Comparison of ENCODE assay signal across 8 mouse cellular contexts in the genomic region with DNA sequence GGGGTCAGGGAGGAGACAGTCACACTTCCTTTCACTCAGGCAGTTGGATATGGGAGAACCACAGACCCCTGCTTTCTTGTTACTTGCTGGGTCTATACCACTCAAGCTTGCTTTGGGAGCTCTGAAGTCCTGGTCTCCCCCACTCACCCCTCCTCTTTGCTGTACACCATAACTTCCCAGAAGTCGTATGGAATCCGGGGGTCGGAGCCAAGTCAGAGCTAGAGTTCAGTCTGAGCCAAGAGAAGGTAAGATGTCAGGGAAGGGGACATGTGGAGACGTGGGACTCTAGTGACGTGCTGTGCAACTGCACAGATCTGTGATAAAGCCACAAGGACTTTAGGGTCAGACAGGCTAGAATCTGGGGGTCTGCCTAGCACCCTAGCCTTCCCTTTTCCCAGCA. TPM values are rescaled to one million over a fixed set of nuclear protein-coding genes. Genes with fewer than 3 reads are reported as not detected.
DNase-seq lines count a peak whose midpoint lies in the region; ATAC-seq and TF ChIP-seq lines count a peak whose summit lies in the region.

No protein-coding gene starts in this region.

- H3K79me2 ChIP-seq in C2C12 (ENCODE audit: control insufficient read depth, insufficient read depth): peaks cover 66% of the 10 kb centered on the region

- no peaks in the 10 kb centered on the region for H3K36me3 ChIP-seq in C2C12 (ENCODE audit: control insufficient read depth, insufficient read depth)
- H3K36me3 ChIP-seq in heart, embryonic 14.5 days (ENCODE audit: control insufficient read depth, insufficient read depth, low read length): 0 out of 2 replicates have a peak, but pooled peaks cover 4% of the 10 kb centered on the region
- no peaks in the 10 kb centered on the region for H3K36me3 ChIP-seq in liver, embryonic 14.5 days (replicated peaks; ENCODE audit: control insufficient read depth, insufficient read depth, low read depth)

- TF ChIP-seq CTCF in cerebellum, adult 2 months (IDR thresholded peaks at IDR 0.05; ENCODE audit: borderline replicate concordance, insufficient read depth, low read depth, low read length): no peak
- TF ChIP-seq CTCF in C2C12 (IDR thresholded peaks at IDR 0.05; ENCODE audit: control insufficient read depth, insufficient read depth, insufficient read length): no peak
- TF ChIP-seq CTCF in liver, embryonic 14.5 days (IDR thresholded peaks at IDR 0.05; ENCODE audit: low read depth): no peak

- peaks cover 36% of the 10 kb centered on the region for H3K79me3 ChIP-seq in C2C12 (ENCODE audit: low read depth)

- H3K9me3 ChIP-seq in heart, embryonic 14.5 days (ENCODE audit: control insufficient read depth, low read length): no peaks in the 10 kb centered on the region
- H3K9me3 ChIP-seq in liver, embryonic 14.5 days (ENCODE audit: control insufficient read depth, low read length): no peaks in the 10 kb centered on the region

- peak overlapping the region; percentile 87 for H3K9ac ChIP-seq in heart, embryonic 14.5 days (ENCODE audit: low read length)
- H3K9ac ChIP-seq in liver, embryonic 14.5 days (replicated peaks): no peak overlapping the region

- H3K4me1 ChIP-seq in cerebellum, adult 2 months (ENCODE audit: control insufficient read depth, insufficient read depth, low read length): peaks cover 21% of the 10 kb centered on the region
- H3K4me1 ChIP-seq in heart, embryonic 14.5 days (ENCODE audit: control insufficient read depth in 2 of 2, insufficient read depth in 2 of 2, low read length in 2 of 2): peaks cover 14 to 21% of the 10 kb centered on the region in 2 experiments
- peaks cover 0 to 15% of the 10 kb centered on the region in 2 experiments; a peak in 3 of 4 replicates for H3K4me1 ChIP-seq in liver, embryonic 14.5 days (replicated peaks; ENCODE audit: control insufficient read depth in 2 of 2, insufficient read depth in 2 of 2, low read length in 1 of 2)

- DNase-seq in cerebellum, adult 2 months: no peak
- no peak for DNase-seq in cerebellum, adult 8-10 months
- DNase-seq in liver, embryonic 14.5 days (ENCODE audit: low read depth in 3 of 3, low spot score in 3 of 3): no peak
- DNase-seq in spleen, adult 12 weeks (ENCODE audit: low spot score): no peak
- DNase-seq in adrenal gland, adult 8-10 months: no peak
- no peak for DNase-seq in adipocyte (ENCODE audit: low spot score)

- H3K4me2 ChIP-seq in heart, embryonic 14.5 days (ENCODE audit: low read length): peak overlapping the region; percentile 85
- H3K4me2 ChIP-seq in liver, embryonic 14.5 days (ENCODE audit: low read depth): peak overlapping the region; percentile 48

- no peak for TF ChIP-seq POLR2A in cerebellum, adult 2 months (IDR thresholded peaks at IDR 0.05; ENCODE audit: borderline replicate concordance, insufficient read depth, low read length)

- no peak for TF ChIP-seq EP300 in liver, embryonic 14.5 days (IDR thresholded peaks at IDR 0.05; ENCODE audit: low read depth)

- WGBS in cerebellum, adult 2 months: 14% methylated on average over 5 of the region's 5 CpGs
- 32% methylated on average over 5 of the region's 5 CpGs for WGBS in heart, embryonic 14.5 days
- 57% methylated on average over 5 of the region's 5 CpGs for WGBS in liver, embryonic 14.5 days (ENCODE audit: insufficient replicate concordance)

- no peak overlapping the region for H3ac ChIP-seq in C2C12 (ENCODE audit: control insufficient read depth, insufficient read length, low read depth)

- H3K27ac ChIP-seq in cerebellum, adult 2 months (ENCODE audit: insufficient read depth, low read length): no peak overlapping the region
- H3K27ac ChIP-seq in heart, embryonic 14.5 days (replicated peaks in 1 of 2; ENCODE audit: control insufficient read depth in 1 of 2, insufficient read depth in 1 of 2, low read depth in 2 of 2, low read length in 2 of 2): 0 out of 4 replicates have a peak overlapping the region, but pooled peaks of 1 of the 2 experiments have one; percentile 17
- H3K27ac ChIP-seq in liver, embryonic 14.5 days: no peak overlapping the region

- no peaks in the 10 kb centered on the region for H3K27me3 ChIP-seq in cerebellum, adult 2 months (ENCODE audit: control insufficient read depth, insufficient read depth, low read length)
- H3K27me3 ChIP-seq in C2C12 (ENCODE audit: control insufficient read depth, insufficient read depth, insufficient read length): no peaks in the 10 kb centered on the region
- H3K27me3 ChIP-seq in heart, embryonic 14.5 days (ENCODE audit: control insufficient read depth, insufficient read depth, low read length): no peaks in the 10 kb centered on the region
- peaks cover 12% of the 10 kb centered on the region for H3K27me3 ChIP-seq in liver, embryonic 14.5 days (ENCODE audit: control insufficient read depth, insufficient read depth, low read length)

- no peak for ATAC-seq in heart, embryonic 14.5 days (ENCODE audit: insufficient number of reproducible peaks, insufficient read depth, low FRiP score, low read depth)
- ATAC-seq in liver, embryonic 14.5 days (ENCODE audit: insufficient read depth): no peak

- H3K4me3 ChIP-seq in cerebellum, adult 2 months (replicated peaks; ENCODE audit: insufficient read depth, low read depth, low read length): peak overlapping the region; percentile 89
- H3K4me3 ChIP-seq in C2C12 (ENCODE audit: insufficient read depth, poor library complexity, severe bottlenecking): peak overlapping the region; percentile 61
- peak overlapping the region; percentile 88 to 89 for H3K4me3 ChIP-seq in heart, embryonic 14.5 days (ENCODE audit: control insufficient read depth in 1 of 2, insufficient read depth in 1 of 2, low read depth in 1 of 2, low read length in 2 of 2)
- H3K4me3 ChIP-seq in liver, embryonic 14.5 days (ENCODE audit: insufficient read depth in 1 of 2, low read depth in 2 of 2, low read length in 2 of 2): peak overlapping the region; percentile 56 to 61

TF ChIP-seq in C2C12, 6 proteins besides CTCF, POLR2A, EP300 and RAD21:
- TF ChIP-seq USF1 (IDR thresholded peaks at IDR 0.05; ENCODE audit: low read depth) (no peak), MAX (IDR thresholded peaks at IDR 0.05) (no peak), MYOD1 (IDR thresholded peaks at IDR 0.05; ENCODE audit: control insufficient read depth, insufficient read length, low read depth) (no peak), CEBPB (IDR thresholded peaks at IDR 0.05; ENCODE audit: low read depth) (no peak), FOSL1 (IDR thresholded peaks at IDR 0.05; ENCODE audit: insufficient read depth, low read length, poor library complexity, severe bottlenecking) (no peak), MYOG (IDR thresholded peaks at IDR 0.05; ENCODE audit: control insufficient read depth, extremely low read depth, insufficient read length) (no peak)

RNA-seq across cellular contexts. Expression of a gene that starts 2.0 kb away (rescaled TPM):
- polyA plus RNA-seq in cerebellum, adult 2 months (2012; rRNA removed): 68.2 and 76.7 TPM in 2 replicates
- 9.9 TPM for polyA plus RNA-seq in C2C12 (2012; fragmentation: generic; extraction: Trizol)
- polyA plus RNA-seq in heart, embryonic 14.5 days (2014; fragmentation: Nextera tagmentation; extraction: Ambion mirVana): 21.8 and 22.9 TPM in 2 replicates
- 3.1 and 3.4 TPM in 2 replicates for polyA plus RNA-seq in liver, embryonic 14.5 days (2012; rRNA removed)
- polyA plus RNA-seq in liver, embryonic 14.5 days (2014; fragmentation: Nextera tagmentation; extraction: Ambion mirVana): 3.6 and 4.2 TPM in 2 replicates
- total RNA-seq in adrenal gland, adult 8-10 months (2022): 10 to 100 TPM; 28.6 to 36.2 (median 32.4) TPM

RNA-seq across cellular contexts. Expression of a gene that starts 11.8 kb away (rescaled TPM):
- polyA plus RNA-seq in cerebellum, adult 2 months (2012; rRNA removed): 30.5 and 32.5 TPM in 2 replicates
- polyA plus RNA-seq in C2C12 (2012; fragmentation: generic; extraction: Trizol): 12.7 TPM
- polyA plus RNA-seq in heart, embryonic 14.5 days (2014; fragmentation: Nextera tagmentation; extraction: Ambion mirVana): 12.7 and 14.3 TPM in 2 replicates
- 4.9 and 5.7 TPM in 2 replicates for polyA plus RNA-seq in liver, embryonic 14.5 days (2012; rRNA removed)
- polyA plus RNA-seq in liver, embryonic 14.5 days (2014; fragmentation: Nextera tagmentation; extraction: Ambion mirVana): 3.7 and 4.0 TPM in 2 replicates
- 10 to 100 TPM; 17.6 to 30.5 (median 23.3) TPM for total RNA-seq in adrenal gland, adult 8-10 months (2022)
